Mouse (Mus musculus) T-helper 17 cell (primary cell): ENCODE measurements around the gene Ddah2.

Experiments
- in situ Hi-C, 2 experiments: fragments of 300-600 bp; cut with MboI, MseI; formaldehyde crosslinking; loops; 1 replicate in 1 of 2; 2 replicates in 1 of 2; pipeline ENCODE4 v1.15.1; 2025; ENCODE audit warnings: high pct_unique_total_duplicates in 2 of 2

Gene Ddah2

GRCm38 (mm10) chr17:35076507-35077176, 17.8 kb downstream of the Ddah2 start, which contains the start of gene Ly6g6e:
Gene Ly6g6e, plus strand, starts transcription at chr17:35076902.
- in situ Hi-C loops, result no loop called here

GRCm38 (mm10) chr17:35077285-35077684, 18.4 kb downstream of the Ddah2 start:
- in situ Hi-C loops, result no loop called here

- in situ Hi-C loops, result no loop called here
These were observed 19.0 kb downstream of the Ddah2 start, which contains the start of gene Ly6g6d for GRCm38 (mm10) chr17:35077786-35078233. Gene Ly6g6d, minus strand, starts transcription at chr17:35078065.

GRCm38 (mm10) chr17:35079778-35080177, 20.9 kb downstream of the Ddah2 start:
- in situ Hi-C loops, result no loop called here

GRCm38 (mm10) chr17:35080248-35080647, 21.4 kb downstream of the Ddah2 start:
- in situ Hi-C loops, result no loop called here

- in situ Hi-C loops, result no loop called here
These were observed 21.9 kb downstream of the Ddah2 start for GRCm38 (mm10) chr17:35080710-35081109.

- in situ Hi-C loops, result no loop called here
These were observed 24.2 kb downstream of the Ddah2 start for GRCm38 (mm10) chr17:35082841-35083576.

GRCm38 (mm10) chr17:35083929-35084497, 25.2 kb downstream of the Ddah2 start:
- in situ Hi-C loops, result no loop called here

GRCm38 (mm10) chr17:35085208-35085865, 26.5 kb downstream of the Ddah2 start, which contains the start of gene Ly6g6f:
Gene Ly6g6f, minus strand, starts transcription at chr17:35085610.
- in situ Hi-C loops, result no loop called here

GRCm38 (mm10) chr17:35088151-35088550, 29.3 kb downstream of the Ddah2 start:
- in situ Hi-C loops, result no loop called here

GRCm38 (mm10) chr17:35088825-35089644, 30.2 kb downstream of the Ddah2 start, which contains the start of gene Abhd16a:
Gene Abhd16a, plus strand, starts transcription at chr17:35089263.
- in situ Hi-C loops, result no loop called here

- in situ Hi-C loops, result no loop called here
These were observed 31.5 kb downstream of the Ddah2 start for GRCm38 (mm10) chr17:35090166-35090932.

- in situ Hi-C loops, result no loop called here
These were observed 33.8 kb downstream of the Ddah2 start for GRCm38 (mm10) chr17:35092403-35093198.

- in situ Hi-C loops, result no loop called here
These were observed 35.9 kb downstream of the Ddah2 start for GRCm38 (mm10) chr17:35094475-35095365.

- in situ Hi-C loops, result no loop called here
These were observed 37.8 kb downstream of the Ddah2 start for GRCm38 (mm10) chr17:35096597-35096996.

- in situ Hi-C loops, result no loop called here
These were observed 38.4 kb downstream of the Ddah2 start for GRCm38 (mm10) chr17:35097164-35097655.

- in situ Hi-C loops, result no loop called here
These were observed 41.4 kb downstream of the Ddah2 start for GRCm38 (mm10) chr17:35100196-35100765.

GRCm38 (mm10) chr17:35101161-35101560, 42.3 kb downstream of the Ddah2 start:
- in situ Hi-C loops, result no loop called here
